Mouse (Mus musculus): ENCODE measurements at regions not wholly inside any gene's neighbourhood (a gene's known extent, or its start where the extent isn't known, plus 50 kb on each side); places are given as distances from the start of the nearest gene placed in this dataset.

GRCm38 (mm10) chr10:118631786-118632185, 190.9 kb downstream of the Ifng start:
- TF ChIP-seq CTCF (IDR thresholded peaks at IDR 0.05; ENCODE audit: borderline replicate concordance, control insufficient read depth, extremely low read depth, insufficient read depth, low read length, poor library complexity), result no peak
- no peak for TF ChIP-seq POLR2A (IDR thresholded peaks at IDR 0.05; ENCODE audit: control insufficient read depth, extremely low read depth, insufficient read depth, low read length, poor library complexity)
